Mouse (Mus musculus) midbrain, embryonic 14.5 days (tissue): ENCODE results near the gene Pkd2l1. TPM values are rescaled to one million over a fixed set of nuclear protein-coding genes. Genes with fewer than 3 reads are reported as not detected.
A peak's percentile ranks its signal among the peaks of the same experiment; 100 is the strongest.

ENCODE experiments used
- ATAC-seq: fragments of 200-750 bp; cut with Nextera tagmentation; 2 replicates; pipeline ENCODE4 v1.8.0; 2017; ENCODE audit warnings: moderate number of reproducible peaks, moderate library complexity; ENCODE audit not compliant: low FRiP score, low TSS enrichment
- DNase-seq: peaks from one replicate; pipeline ENCODE4 v3.0.0-alpha.2; 2015
- H3K27ac ChIP-seq: fragments of 300-500 bp; sonication (generic); replicated peaks from 2 replicates; pipeline ENCODE4 v1.5.1; 2014; ENCODE audit warnings: mild to moderate bottlenecking, low read depth, low read length, moderate library complexity
- H3K27me3 ChIP-seq: fragments of 300-500 bp; sonication (generic); 2 replicates; pipeline ENCODE4 v1.6.1; 2014; ENCODE audit warnings: low read length, control low read depth, mixed read lengths; ENCODE audit not compliant: control insufficient read depth, insufficient read depth
- H3K36me3 ChIP-seq: fragments of 300-500 bp; sonication (generic); 2 replicates; pipeline ENCODE4 v1.6.1; 2014; ENCODE audit warnings: low read length, control low read depth; ENCODE audit not compliant: control insufficient read depth, insufficient read depth
- H3K4me1 ChIP-seq: fragments of 300-500 bp; sonication (generic); 2 replicates; pipeline ENCODE4 v1.6.1; 2014; ENCODE audit warnings: mild to moderate bottlenecking, antibody characterized with exemption, low read length, control low read depth; ENCODE audit not compliant: control insufficient read depth, insufficient read depth
- H3K4me2 ChIP-seq: fragments of 300-500 bp; sonication (generic); 2 replicates; pipeline ENCODE4 v1.6.1; 2014; ENCODE audit warnings: mild to moderate bottlenecking, low read length, moderate library complexity
- H3K4me3 ChIP-seq: fragments of 300-500 bp; sonication (generic); replicated peaks from 2 replicates; pipeline ENCODE4 v1.5.1; 2014; ENCODE audit warnings: low read depth, low read length
- H3K9ac ChIP-seq: fragments of 300-500 bp; sonication (generic); replicated peaks from 2 replicates; pipeline ENCODE4 v1.6.1; 2014; ENCODE audit warnings: mild to moderate bottlenecking, low read length, moderate library complexity
- H3K9me3 ChIP-seq: fragments of 300-500 bp; sonication (generic); 2 replicates; pipeline ENCODE4 v1.6.1; 2016; ENCODE audit warnings: low read length, control low read depth, mixed read lengths; ENCODE audit not compliant: control insufficient read depth
- WGBS: fragments of 180-500 bp; shearing (Covaris S2); extraction: QIAGEN DNeasy Blood & Tissue Kit; methylation state at CpG from one replicate; pipeline ENCODE4 v1.1.7; 2014; 5-methylcytosine and 5-hydroxymethylcytosine counted together
- polyA plus RNA-seq: library from polyadenylated mRNA; unstranded; fragments of >200 nt; fragmentation: Nextera tagmentation; extraction: Ambion mirVana; gene quantifications from 2 replicates; pipeline ENCODE4 v1.2.1, GENCODE M21; 2014

Gene Pkd2l1
- polyA plus RNA-seq, 1 experiment from 2014 or later, result not detected

- Histone ChIP-seq H3K27me3 (no peaks in the 10 kb centered on the region), H3K9ac (no peak overlapping the region), H3K4me2 (no peak overlapping the region), H3K36me3 (no peaks in the 10 kb centered on the region), H3K9me3 (no peaks in the 10 kb centered on the region), H3K4me1 (no peaks in the 10 kb centered on the region), H3K27ac (no peak overlapping the region), H3K4me3 (no peak overlapping the region)
- DNase-seq (no peak), ATAC-seq (no peak)
- 64% methylated on average over 2 of the region's 2 CpGs for WGBS
Measured at GRCm38 (mm10) chr19:44207079-44207478, 14.8 kb upstream of the Pkd2l1 start.

DNA sequence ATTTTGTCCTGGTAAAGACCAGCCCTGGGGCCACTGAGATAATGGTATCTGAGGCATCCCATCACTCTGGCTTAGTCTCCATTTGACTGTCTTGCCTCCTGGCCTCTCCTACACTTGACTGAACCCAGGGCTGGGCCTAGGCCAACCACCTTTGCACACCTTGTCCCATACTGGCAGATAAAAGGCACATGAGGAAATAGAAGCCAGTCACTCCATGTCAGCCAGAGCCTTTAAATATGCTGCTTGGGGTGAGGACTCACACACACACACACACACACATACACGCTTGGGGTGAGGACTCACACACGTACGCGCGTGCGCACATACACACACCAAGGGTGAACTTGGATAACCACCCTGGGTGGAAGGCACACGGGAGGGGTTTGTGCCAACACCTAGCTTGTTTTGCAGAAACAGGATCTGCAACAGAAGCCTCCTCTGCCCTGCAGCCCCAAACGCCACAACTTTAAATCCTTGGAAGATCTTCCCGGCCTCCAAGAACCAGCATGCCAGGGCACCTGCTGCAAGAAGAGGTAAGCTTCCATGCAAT, 10.8 kb upstream of the Pkd2l1 start, which contains the start of gene Scd3:
Scd3 (plus strand) TSS at position 255 of the 550 bp plus-strand sequence.
- no peak within 1 kb of the TSS for H3K4me2 ChIP-seq
- H3K4me1 ChIP-seq, result no peaks in the 10 kb centered on the region
- H3K36me3 ChIP-seq, result no peaks in the 10 kb centered on the region
- no peak within 1 kb of the TSS for H3K27ac ChIP-seq
- DNase-seq (no peak), ATAC-seq (no peak)
- H3K9ac ChIP-seq, result no peak within 1 kb of the TSS
- H3K4me3 ChIP-seq, result no peak within 1 kb of the TSS
- 93% methylated on average over 9 of the region's 9 CpGs for WGBS
- H3K27me3 ChIP-seq, result no peaks in the 10 kb centered on the region
- no peaks in the 10 kb centered on the region for H3K9me3 ChIP-seq

GRCm38 (mm10) chr19:44198964-44199363, 6.7 kb upstream of the Pkd2l1 start:
- H3K4me3 ChIP-seq, result no peak overlapping the region
- H3K9ac ChIP-seq, result no peak overlapping the region
- H3K27ac ChIP-seq, result no peak overlapping the region
- peak; percentile 39 for DNase-seq
- no peak for ATAC-seq
- H3K36me3 ChIP-seq, result no peaks in the 10 kb centered on the region
- H3K4me1 ChIP-seq, result no peaks in the 10 kb centered on the region
- WGBS, result 78% methylated on average over 2 of the region's 2 CpGs
- H3K4me2 ChIP-seq, result no peak overlapping the region
- H3K9me3 ChIP-seq, result no peaks in the 10 kb centered on the region
- no peaks in the 10 kb centered on the region for H3K27me3 ChIP-seq

GRCm38 (mm10) chr19:44198494-44198893, 6.3 kb upstream of the Pkd2l1 start:
- Histone ChIP-seq H3K4me1 (no peaks in the 10 kb centered on the region), H3K4me3 (no peak overlapping the region), H3K27me3 (no peaks in the 10 kb centered on the region), H3K9ac (no peak overlapping the region), H3K9me3 (no peaks in the 10 kb centered on the region), H3K4me2 (no peak overlapping the region), H3K27ac (no peak overlapping the region), H3K36me3 (no peaks in the 10 kb centered on the region)
- ATAC-seq, result no peak
- WGBS, result 91% methylated on average over 6 of the region's 6 CpGs
- DNase-seq, result no peak

DNA sequence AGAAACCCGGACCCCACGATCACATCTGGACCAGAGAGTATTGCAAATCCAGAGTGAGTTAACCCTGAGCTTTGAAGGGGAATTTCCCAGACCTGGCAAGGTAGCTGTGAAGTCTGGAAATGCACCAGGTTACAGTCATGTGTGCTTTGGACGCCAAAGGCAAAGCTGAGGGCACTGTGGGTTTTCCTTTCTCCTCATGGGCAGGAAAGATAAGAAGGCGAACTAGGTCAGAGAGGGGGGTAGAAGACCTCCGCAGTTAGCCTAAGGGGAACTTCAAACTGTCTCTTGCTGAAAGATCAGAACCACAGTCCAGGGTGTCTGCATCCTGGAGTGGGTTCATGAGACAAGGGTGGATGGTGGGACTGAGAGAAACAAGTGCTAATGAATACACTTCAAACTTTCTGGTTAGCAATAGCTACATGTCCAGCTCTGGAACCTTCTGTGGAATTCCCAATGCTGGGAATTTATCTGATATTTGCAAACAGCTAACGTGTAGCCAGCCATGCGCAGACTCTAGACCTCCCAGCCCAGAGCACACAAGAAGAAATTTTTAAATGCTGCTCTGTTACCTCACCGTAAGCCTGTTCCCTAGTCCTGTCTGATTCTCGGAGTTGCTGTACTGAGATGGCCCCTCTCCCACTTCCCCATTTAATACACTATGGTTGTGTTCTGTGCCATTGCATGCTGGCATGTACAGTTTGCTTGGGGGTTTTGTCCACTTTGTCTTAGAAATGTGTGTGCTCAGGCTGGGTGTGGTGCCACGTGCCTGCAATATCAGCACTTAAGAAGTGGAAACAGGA, 5.0 kb upstream of the Pkd2l1 start:
- Histone ChIP-seq H3K4me1 (no peaks in the 10 kb centered on the region), H3K27ac (no peak overlapping the region), H3K36me3 (no peaks in the 10 kb centered on the region), H3K9ac (no peak overlapping the region), H3K4me3 (no peak overlapping the region), H3K9me3 (no peaks in the 10 kb centered on the region), H3K4me2 (no peak overlapping the region), H3K27me3 (no peaks in the 10 kb centered on the region)
- ATAC-seq (no peak), DNase-seq (no peak)
- 92% methylated on average over 10 of the region's 10 CpGs for WGBS

DNA sequence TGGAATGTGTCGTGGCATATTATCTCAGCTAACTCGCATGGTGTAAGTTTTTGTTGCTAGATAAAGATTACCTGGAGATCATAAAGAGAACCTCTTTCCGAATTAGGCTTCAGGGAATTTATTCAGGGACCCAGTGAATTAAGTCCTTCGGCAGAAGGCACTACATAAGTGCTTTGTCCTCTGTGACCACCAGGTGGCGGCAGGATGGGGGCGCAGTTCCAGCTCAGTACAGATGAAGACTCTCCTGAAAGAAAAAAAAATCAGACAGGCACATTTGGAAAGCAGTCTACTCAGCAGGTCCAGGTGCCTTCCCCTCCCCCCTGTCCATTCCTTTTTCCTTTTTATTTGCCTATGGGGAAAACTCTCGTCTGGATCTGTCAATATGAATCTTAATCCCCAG, 2.9 kb upstream of the Pkd2l1 start:
- no peak overlapping the region for H3K4me3 ChIP-seq
- H3K4me1 ChIP-seq, result no peaks in the 10 kb centered on the region
- no peak for ATAC-seq
- WGBS, result 8% methylated on average over 7 of the region's 7 CpGs
- DNase-seq, result peak; percentile 87
- no peaks in the 10 kb centered on the region for H3K9me3 ChIP-seq
- H3K27ac ChIP-seq, result no peak overlapping the region
- no peak overlapping the region for H3K4me2 ChIP-seq
- no peaks in the 10 kb centered on the region for H3K36me3 ChIP-seq
- no peaks in the 10 kb centered on the region for H3K27me3 ChIP-seq
- H3K9ac ChIP-seq, result no peak overlapping the region

GRCm38 (mm10) chr19:44193906-44194305, 1.7 kb upstream of the Pkd2l1 start:
- H3K27me3 ChIP-seq, result no peaks in the 10 kb centered on the region
- H3K4me1 ChIP-seq, result no peaks in the 10 kb centered on the region
- 85% methylated on average over 7 of the region's 7 CpGs for WGBS
- H3K9me3 ChIP-seq, result no peaks in the 10 kb centered on the region
- H3K36me3 ChIP-seq, result no peaks in the 10 kb centered on the region
- no peak overlapping the region for H3K27ac ChIP-seq
- H3K4me2 ChIP-seq, result no peak overlapping the region
- no peak overlapping the region for H3K9ac ChIP-seq
- no peak overlapping the region for H3K4me3 ChIP-seq
- DNase-seq (no peak), ATAC-seq (no peak)

DNA sequence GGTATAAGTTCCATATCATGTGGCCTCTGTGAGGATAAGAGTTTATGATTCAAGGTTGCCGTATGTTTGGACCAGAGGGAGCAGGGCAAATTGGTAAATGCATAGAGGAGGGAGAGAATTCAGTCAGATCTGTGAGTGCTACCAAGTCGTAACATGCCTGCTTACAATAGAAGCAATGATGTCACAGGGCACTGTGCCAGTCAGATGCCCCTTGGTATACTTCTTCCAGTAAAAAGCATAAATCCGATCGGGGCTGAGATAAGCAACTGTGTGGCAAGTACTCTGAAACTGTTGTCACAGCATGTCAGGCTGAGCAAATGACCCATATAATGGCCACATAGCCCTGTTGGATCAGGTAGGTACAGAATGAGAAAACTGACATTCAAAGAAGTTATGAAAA, 3.2 kb downstream of the Pkd2l1 start:
- ATAC-seq, result no peak
- H3K4me3 ChIP-seq, result no peak overlapping the region

DNA sequence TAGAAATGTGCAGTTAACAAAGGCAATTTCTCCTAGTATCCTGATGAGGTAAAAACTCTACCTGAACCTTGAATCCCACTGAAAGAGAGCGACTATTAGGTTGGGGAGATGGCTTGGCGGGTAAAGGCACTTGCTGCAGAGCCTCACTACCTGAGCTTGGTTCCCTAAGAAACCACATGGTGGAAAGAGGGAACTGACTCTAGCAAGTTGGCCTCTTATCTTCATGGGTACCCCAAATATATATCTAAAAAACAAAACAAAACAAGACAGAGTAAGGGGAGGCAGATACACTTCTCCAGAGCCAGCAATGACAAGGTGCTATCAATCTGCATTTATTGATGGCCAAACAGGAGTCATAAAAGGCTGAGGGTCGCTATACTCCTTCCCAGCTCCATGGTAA, 8.3 kb downstream of the Pkd2l1 start:
- DNase-seq (no peak), ATAC-seq (no peak)
- Histone ChIP-seq H3K9me3 (no peaks in the 10 kb centered on the region), H3K27ac (no peak overlapping the region), H3K9ac (no peak overlapping the region), H3K4me1 (no peaks in the 10 kb centered on the region), H3K27me3 (no peaks in the 10 kb centered on the region), H3K4me3 (no peak overlapping the region), H3K4me2 (no peak overlapping the region), H3K36me3 (no peaks in the 10 kb centered on the region)
- 79% methylated on average over 3 of the region's 3 CpGs for whole genome bisulfite sequencing

More for the DNA sequence above, 3.2 kb downstream of the Pkd2l1 start:
- H3K27me3 ChIP-seq, result no peaks in the 10 kb centered on the region
- no peak overlapping the region for H3K9ac ChIP-seq
- no peaks in the 10 kb centered on the region for H3K4me1 ChIP-seq
- WGBS, result 88% methylated on average over 4 of the region's 4 CpGs
- H3K9me3 ChIP-seq, result no peaks in the 10 kb centered on the region
- no peaks in the 10 kb centered on the region for H3K36me3 ChIP-seq
- no peak for DNase-seq
- H3K27ac ChIP-seq, result no peak overlapping the region
- H3K4me2 ChIP-seq, result no peak overlapping the region
